ENCODE assay signal across 9 mouse cellular contexts in the genomic region with DNA sequence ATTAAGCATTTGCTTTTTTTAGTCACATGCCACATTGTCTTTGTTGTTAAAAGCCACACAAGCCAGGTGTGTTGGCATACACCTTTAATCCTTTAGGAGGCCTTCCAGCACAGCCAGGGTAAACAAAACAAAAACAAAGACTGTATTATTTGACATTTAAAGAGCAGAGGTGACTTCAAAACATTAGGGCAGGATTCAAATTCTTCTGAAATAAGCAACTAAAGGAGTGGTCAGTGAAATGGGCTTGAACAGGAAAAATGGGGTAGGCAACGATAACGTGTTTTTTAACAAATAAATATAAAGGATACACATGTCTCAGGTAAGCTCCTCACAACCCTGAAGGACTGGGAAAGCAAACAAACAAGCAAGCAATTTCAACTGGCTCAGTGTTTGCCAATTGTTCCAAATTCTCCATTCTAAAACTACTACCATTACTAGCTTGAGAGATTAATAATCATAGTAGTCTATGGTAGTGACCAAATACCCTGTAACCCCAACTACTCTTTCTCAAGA. TPM values are rescaled to one million over a fixed set of nuclear protein-coding genes. Genes with fewer than 3 reads are reported as not detected.
DNase-seq lines count a peak whose midpoint lies in the region; ATAC-seq and TF ChIP-seq lines count a peak whose summit lies in the region.
"Had no signal": no experiment of that assay in that cellular context is flagged by ENCODE, and none has a peak within 500 bp of the region (broad histone marks: within the 10 kb centered on the region; RNA-seq: fewer than 3 reads in every experiment).

No protein-coding gene starts in this region.

- 22% methylated on average over 2 of the region's 2 CpGs for WGBS in heart, embryonic 10.5 days
- WGBS in forebrain, embryonic 15.5 days: 6% methylated on average over 2 of the region's 2 CpGs
- 4% methylated on average over 2 of the region's 2 CpGs for WGBS in liver, embryonic 14.5 days (ENCODE audit: insufficient replicate concordance)

- H3K36me3 ChIP-seq in heart, embryonic 10.5 days: no peaks in the 10 kb centered on the region
- H3K36me3 ChIP-seq in C2C12 (ENCODE audit: control insufficient read depth, insufficient read depth): no peaks in the 10 kb centered on the region
- H3K36me3 ChIP-seq in forebrain, embryonic 15.5 days: no peaks in the 10 kb centered on the region
- H3K36me3 ChIP-seq in liver, embryonic 14.5 days (replicated peaks; ENCODE audit: control insufficient read depth, insufficient read depth, low read depth): no peaks in the 10 kb centered on the region

- H3K9me3 ChIP-seq in heart, embryonic 10.5 days: no peaks in the 10 kb centered on the region
- no peaks in the 10 kb centered on the region for H3K9me3 ChIP-seq in forebrain, embryonic 15.5 days
- H3K9me3 ChIP-seq in liver, embryonic 14.5 days (ENCODE audit: control insufficient read depth, low read length): no peaks in the 10 kb centered on the region

- H3ac ChIP-seq in C2C12 (ENCODE audit: control insufficient read depth, insufficient read length, low read depth): peak overlapping the region; percentile 27

- peak overlapping the region; percentile 57; the same call in 1 of the 2 replicates for H3K9ac ChIP-seq in forebrain, embryonic 15.5 days (replicated peaks)
- H3K9ac ChIP-seq in liver, embryonic 14.5 days (replicated peaks): peak overlapping the region; percentile 91

- peak overlapping the region; percentile 53 for H3K4me3 ChIP-seq in heart, embryonic 10.5 days
- peak overlapping the region; percentile 15 for H3K4me3 ChIP-seq in C2C12 (ENCODE audit: insufficient read depth, poor library complexity, severe bottlenecking)
- peak overlapping the region; percentile 48 for H3K4me3 ChIP-seq in forebrain, embryonic 15.5 days
- peak overlapping the region; percentile 63 to 67 for H3K4me3 ChIP-seq in liver, embryonic 14.5 days (ENCODE audit: insufficient read depth in 1 of 2, low read depth in 2 of 2, low read length in 2 of 2)

- H3K4me2 ChIP-seq in forebrain, embryonic 15.5 days (replicated peaks): peak overlapping the region; percentile 84
- H3K4me2 ChIP-seq in liver, embryonic 14.5 days (ENCODE audit: low read depth): peak overlapping the region; percentile 72

- H3K79me3 ChIP-seq in C2C12 (ENCODE audit: low read depth): no peaks in the 10 kb centered on the region

- H3K27ac ChIP-seq in heart, embryonic 10.5 days: peak overlapping the region; percentile 87; the same call in 1 of the 2 replicates
- peak overlapping the region; percentile 91 for H3K27ac ChIP-seq in forebrain, embryonic 15.5 days (replicated peaks)
- peak overlapping the region; percentile 100 for H3K27ac ChIP-seq in liver, embryonic 14.5 days

- H3K4me1 ChIP-seq in heart, embryonic 10.5 days: peaks cover 12% of the 10 kb centered on the region; the same call in 1 of the 2 replicates
- peaks cover 42% of the 10 kb centered on the region for H3K4me1 ChIP-seq in forebrain, embryonic 15.5 days
- H3K4me1 ChIP-seq in liver, embryonic 14.5 days (replicated peaks; ENCODE audit: control insufficient read depth in 2 of 2, insufficient read depth in 2 of 2, low read length in 1 of 2): peaks cover 23 to 31% of the 10 kb centered on the region in 2 experiments

- H3K79me2 ChIP-seq in C2C12 (ENCODE audit: control insufficient read depth, insufficient read depth): no peaks in the 10 kb centered on the region

- no peaks in the 10 kb centered on the region for H3K27me3 ChIP-seq in heart, embryonic 10.5 days (ENCODE audit: insufficient read depth, poor library complexity, severe bottlenecking)
- H3K27me3 ChIP-seq in C2C12 (ENCODE audit: control insufficient read depth, insufficient read depth, insufficient read length): no peaks in the 10 kb centered on the region
- H3K27me3 ChIP-seq in forebrain, embryonic 15.5 days: no peaks in the 10 kb centered on the region
- no peaks in the 10 kb centered on the region for H3K27me3 ChIP-seq in liver, embryonic 14.5 days (ENCODE audit: control insufficient read depth, insufficient read depth, low read length)

- no peak for TF ChIP-seq CTCF in C2C12 (IDR thresholded peaks at IDR 0.05; ENCODE audit: control insufficient read depth, insufficient read depth, insufficient read length)
- no peak for TF ChIP-seq CTCF in liver, embryonic 14.5 days (IDR thresholded peaks at IDR 0.05; ENCODE audit: low read depth)

- no peak for ATAC-seq in forebrain, embryonic 15.5 days (replicated peaks)
- no peak for ATAC-seq in liver, embryonic 14.5 days (ENCODE audit: insufficient read depth)

- no peak for TF ChIP-seq EP300 in liver, embryonic 14.5 days (IDR thresholded peaks at IDR 0.05; ENCODE audit: low read depth)

- no peak for DNase-seq in heart, embryonic 10.5 days (ENCODE audit: low spot score)
- no peak for DNase-seq in heart, adult 8-10 months (ENCODE audit: low spot score)
- no peak for DNase-seq in liver, embryonic 14.5 days (ENCODE audit: low read depth in 3 of 3, low spot score in 3 of 3)
- no peak for DNase-seq in adrenal gland, adult 18-20 months (ENCODE audit: low spot score in 2 of 2)
- DNase-seq in adrenal gland, postnatal 14 days: no peak
- no peak for DNase-seq in urinary bladder, adult 18-20 months (ENCODE audit: low spot score in 2 of 2)
- DNase-seq: kidney, adult 9 months had no signal

TF ChIP-seq in C2C12, 6 proteins besides CTCF, POLR2A, EP300 and RAD21:
- TF ChIP-seq MYOG (IDR thresholded peaks at IDR 0.05; ENCODE audit: control insufficient read depth, extremely low read depth, insufficient read length) (no peak), MYOD1 (IDR thresholded peaks at IDR 0.05; ENCODE audit: control insufficient read depth, insufficient read length, low read depth) (no peak), FOSL1 (IDR thresholded peaks at IDR 0.05; ENCODE audit: insufficient read depth, low read length, poor library complexity, severe bottlenecking) (no peak), MAX (IDR thresholded peaks at IDR 0.05) (no peak), USF1 (IDR thresholded peaks at IDR 0.05; ENCODE audit: low read depth) (no peak), CEBPB (IDR thresholded peaks at IDR 0.05; ENCODE audit: low read depth) (no peak)

RNA-seq across cellular contexts. Expression of a gene that starts 1.2 kb away (rescaled TPM):
- polyA plus RNA-seq in heart, embryonic 10.5 days (2016; fragmentation: Nextera tagmentation; extraction: Ambion mirVana): 10.6 and 21.8 TPM in 2 replicates
- total RNA-seq in heart, adult 8-10 months (2022): 10 to 100 TPM; 11.6 to 17.7 (median 15.2) TPM
- 31.8 TPM for polyA plus RNA-seq in C2C12 (2012; fragmentation: generic; extraction: Trizol)
- polyA plus RNA-seq in forebrain, embryonic 15.5 days (2015; fragmentation: Nextera tagmentation; extraction: Ambion mirVana): 16.9 and 19.2 TPM in 2 replicates
- 66.4 and 87.2 TPM in 2 replicates for polyA plus RNA-seq in liver, embryonic 14.5 days (2012; rRNA removed)
- 36.5 and 47.8 TPM in 2 replicates for polyA plus RNA-seq in liver, embryonic 14.5 days (2014; fragmentation: Nextera tagmentation; extraction: Ambion mirVana)
- 10 to 100 TPM; 40.1 to 68.2 TPM for total RNA-seq in adrenal gland, adult 18-20 months (2021)
- total RNA-seq in adrenal gland, postnatal 14 days (2021): 104 and 144 TPM in 2 replicates

RNA-seq across cellular contexts. Expression of a gene that starts 2.7 kb away (rescaled TPM):
- 18.7 and 42.5 TPM in 2 replicates for polyA plus RNA-seq in heart, embryonic 10.5 days (2016; fragmentation: Nextera tagmentation; extraction: Ambion mirVana)
- total RNA-seq in heart, adult 8-10 months (2022): 10 to 100 TPM in 1 of 4 experiments, 1 to 10 TPM in 3; 2.7 to 12.6 (median 6.6) TPM
- polyA plus RNA-seq in C2C12 (2012; fragmentation: generic; extraction: Trizol): 9.8 TPM
- polyA plus RNA-seq in forebrain, embryonic 15.5 days (2015; fragmentation: Nextera tagmentation; extraction: Ambion mirVana): 19.7 and 27.8 TPM in 2 replicates
- polyA plus RNA-seq in liver, embryonic 14.5 days (2012; rRNA removed): 35.2 and 55.3 TPM in 2 replicates
- 15.5 and 18.0 TPM in 2 replicates for polyA plus RNA-seq in liver, embryonic 14.5 days (2014; fragmentation: Nextera tagmentation; extraction: Ambion mirVana)
- 10 to 100 TPM; 11.9 to 12.2 TPM for total RNA-seq in adrenal gland, adult 18-20 months (2021)
- 114 and 174 TPM in 2 replicates for total RNA-seq in adrenal gland, postnatal 14 days (2021)

RNA-seq across cellular contexts. Expression of a gene that starts 3.0 kb away (rescaled TPM):
- 8.3 and 12.9 TPM in 2 replicates for polyA plus RNA-seq in heart, embryonic 10.5 days (2016; fragmentation: Nextera tagmentation; extraction: Ambion mirVana)
- total RNA-seq in heart, adult 8-10 months (2022): 1 to 10 TPM; 1.4 to 7.1 (median 2.5) TPM
- 6.8 TPM for polyA plus RNA-seq in C2C12 (2012; fragmentation: generic; extraction: Trizol)
- 6.8 and 7.3 TPM in 2 replicates for polyA plus RNA-seq in forebrain, embryonic 15.5 days (2015; fragmentation: Nextera tagmentation; extraction: Ambion mirVana)
- polyA plus RNA-seq in liver, embryonic 14.5 days (2012; rRNA removed): 21.4 and 38.1 TPM in 2 replicates
- polyA plus RNA-seq in liver, embryonic 14.5 days (2014; fragmentation: Nextera tagmentation; extraction: Ambion mirVana): 11.2 and 12.4 TPM in 2 replicates
- total RNA-seq in adrenal gland, adult 18-20 months (2021): 10 to 100 TPM in 1 of 2 experiments, 1 to 10 TPM in 1; 8.0 to 15.6 TPM
- 118 and 165 TPM in 2 replicates for total RNA-seq in adrenal gland, postnatal 14 days (2021)

RNA-seq across cellular contexts. Expression of a gene that starts 4.3 kb away (rescaled TPM):
- 3.1 and 6.4 TPM in 2 replicates for polyA plus RNA-seq in heart, embryonic 10.5 days (2016; fragmentation: Nextera tagmentation; extraction: Ambion mirVana)
- total RNA-seq in heart, adult 8-10 months (2022): 10 to 100 TPM in 1 of 4 experiments, 1 to 10 TPM in 3; 4.6 to 13.2 (median 8.3) TPM
- polyA plus RNA-seq in C2C12 (2012; fragmentation: generic; extraction: Trizol): 12.8 TPM
- 4.5 and 4.6 TPM in 2 replicates for polyA plus RNA-seq in forebrain, embryonic 15.5 days (2015; fragmentation: Nextera tagmentation; extraction: Ambion mirVana)
- 17.7 and 25.1 TPM in 2 replicates for polyA plus RNA-seq in liver, embryonic 14.5 days (2012; rRNA removed)
- 1.0 and 3.1 TPM in 2 replicates for polyA plus RNA-seq in liver, embryonic 14.5 days (2014; fragmentation: Nextera tagmentation; extraction: Ambion mirVana)
- total RNA-seq in adrenal gland, adult 18-20 months (2021): 10 to 100 TPM; 18.0 to 23.9 TPM
- 207 and 301 TPM in 2 replicates for total RNA-seq in adrenal gland, postnatal 14 days (2021)

RNA-seq across cellular contexts. Expression of a gene that starts 4.6 kb away (rescaled TPM):
- polyA plus RNA-seq in heart, embryonic 10.5 days (2016; fragmentation: Nextera tagmentation; extraction: Ambion mirVana): 3.5 and 4.5 TPM in 2 replicates
- total RNA-seq in heart, adult 8-10 months (2022): 10 to 100 TPM in 2 of 4 experiments, 1 to 10 TPM in 2; 1.7 to 11.1 (median 9.1) TPM
- polyA plus RNA-seq in C2C12 (2012; fragmentation: generic; extraction: Trizol): 9.5 TPM
- 2.5 and 9.8 TPM in 2 replicates for polyA plus RNA-seq in forebrain, embryonic 15.5 days (2015; fragmentation: Nextera tagmentation; extraction: Ambion mirVana)
- 8.7 and 17.9 TPM in 2 replicates for polyA plus RNA-seq in liver, embryonic 14.5 days (2012; rRNA removed)
- polyA plus RNA-seq in liver, embryonic 14.5 days (2014; fragmentation: Nextera tagmentation; extraction: Ambion mirVana): 12.0 TPM in 2 replicates
- 10 to 100 TPM in 1 of 2 experiments, not detected in 1; 16.5 TPM for total RNA-seq in adrenal gland, adult 18-20 months (2021)
- 203 and 342 TPM in 2 replicates for total RNA-seq in adrenal gland, postnatal 14 days (2021)

Comparison
In these comparisons a context has a peak if more than half of its experiments do, and no peak if none do; other contexts are left out.
1. H3K4me3 ChIP-seq: peak in every context shown above with its lines; median percentile 65 in liver, embryonic 14.5 days; 53 in heart, embryonic 10.5 days; 48 in forebrain, embryonic 15.5 days; 15 in C2C12.